Mouse (Mus musculus): ENCODE results near the gene Tbl1x. TPM values are rescaled to one million over a fixed set of nuclear protein-coding genes. Genes with fewer than 3 reads are reported as not detected.

Tbl1x gene
- total and polyA plus RNA-seq, 3 experiments = 22.0 to 65.2 (median 27.0) TPM

GRCm38 (mm10) chrX:77487922-77488799, 22.7 kb upstream of the Tbl1x start:
- H3K79me2 ChIP-seq (replicated peaks; ENCODE audit: control insufficient read depth, extremely low read depth, insufficient read depth, poor library complexity, severe bottlenecking) = no peaks in the 10 kb centered on the region

GRCm38 (mm10) chrX:77490127-77490526, 20.7 kb upstream of the Tbl1x start:
- TF ChIP-seq PAX5 (IDR thresholded peaks at IDR 0.05; ENCODE audit: low read length) (no peak), IRF4 (IDR thresholded peaks at IDR 0.05; ENCODE audit: low read depth, low read length) (no peak), USF1 (IDR thresholded peaks at IDR 0.05; ENCODE audit: low read depth, low read length) (no peak)
- Histone ChIP-seq H3K27ac (ENCODE audit: insufficient read depth, low read depth) (no peak overlapping the region), H3K4me2 (ENCODE audit: insufficient read depth, low read depth, poor library complexity, severe bottlenecking) (no peak overlapping the region), H3K9me3 (replicated peaks; ENCODE audit: low read length) (no peaks in the 10 kb centered on the region), H3K9ac (ENCODE audit: insufficient read depth, low read depth) (no peak overlapping the region), H3K79me2 (replicated peaks; ENCODE audit: control insufficient read depth, extremely low read depth, insufficient read depth, poor library complexity, severe bottlenecking) (no peaks in the 10 kb centered on the region), H3K36me3 (replicated peaks in 1 of 2; ENCODE audit: control insufficient read depth in 1 of 2, insufficient read depth in 1 of 2, low read length in 1 of 2) (no peaks in the 10 kb centered on the region), H3K4me1 (ENCODE audit: control insufficient read depth in 1 of 2, insufficient read depth in 2 of 2) (no peaks in the 10 kb centered on the region), H3K27me3 (replicated peaks) (no peaks in the 10 kb centered on the region), H3K4me3 (replicated peaks in 1 of 3; ENCODE audit: low read depth in 2 of 3, low read length in 2 of 3, poor library complexity in 1 of 3) (no peak overlapping the region)
- in situ Hi-C loops (cut with MboI; ENCODE audit: low pct_ligation_motif_present, low pct_unique_long_range_greater_than_20kb, low sequenced_read_pairs) = no loop called here
- dilution Hi-C loops (cut with MboI; ENCODE audit: extremely low pct_ligation_motif_present, extremely low pct_unique_long_range_greater_than_20kb, low sequenced_read_pairs) = no loop called here
- no peak for DNase-seq (ENCODE audit: extremely low read depth)

More at GRCm38 (mm10) chrX:77487922-77488799, 22.7 kb upstream of the Tbl1x start:
- Histone ChIP-seq H3K27me3 (replicated peaks) (no peaks in the 10 kb centered on the region), H3K4me2 (ENCODE audit: insufficient read depth, low read depth, poor library complexity, severe bottlenecking) (no peak overlapping the region), H3K36me3 (replicated peaks in 1 of 2; ENCODE audit: control insufficient read depth in 1 of 2, insufficient read depth in 1 of 2, low read length in 1 of 2) (no peaks in the 10 kb centered on the region), H3K9me3 (replicated peaks; ENCODE audit: low read length) (no peaks in the 10 kb centered on the region), H3K9ac (ENCODE audit: insufficient read depth, low read depth) (no peak overlapping the region), H3K27ac (ENCODE audit: insufficient read depth, low read depth) (no peak overlapping the region), H3K4me1 (ENCODE audit: control insufficient read depth in 1 of 2, insufficient read depth in 2 of 2) (no peaks in the 10 kb centered on the region), H3K4me3 (replicated peaks in 1 of 3; ENCODE audit: low read depth in 2 of 3, low read length in 2 of 3, poor library complexity in 1 of 3) (no peak overlapping the region)
- no peak for DNase-seq (ENCODE audit: extremely low read depth)
- TF ChIP-seq SIN3A (IDR thresholded peaks at IDR 0.05; ENCODE audit: low read length) = no peak
- no peak for TF ChIP-seq RAD21 (IDR thresholded peaks at IDR 0.05; ENCODE audit: low read depth, low read length)
- TF ChIP-seq POLR2A (IDR thresholded peaks at IDR 0.05; ENCODE audit: low read depth, low read length) = no peak
- no peak for TF ChIP-seq PAX5 (IDR thresholded peaks at IDR 0.05; ENCODE audit: low read length)
- TF ChIP-seq UBTF (IDR thresholded peaks at IDR 0.05; ENCODE audit: low read depth, low read length) = no peak
- TF ChIP-seq NELFE (IDR thresholded peaks at IDR 0.05; ENCODE audit: low read depth, low read length) = no peak
- no peak for TF ChIP-seq ELF1 (IDR thresholded peaks at IDR 0.05; ENCODE audit: low read depth, low read length)
- TF ChIP-seq ZKSCAN1 (IDR thresholded peaks at IDR 0.05; ENCODE audit: borderline replicate concordance, low read depth, low read length) = no peak
- no peak for TF ChIP-seq MYC (IDR thresholded peaks at IDR 0.05; ENCODE audit: low read depth, low read length)
- no peak for TF ChIP-seq MEF2A (IDR thresholded peaks at IDR 0.05; ENCODE audit: borderline replicate concordance, low read depth, low read length)
- TF ChIP-seq BHLHE40 (IDR thresholded peaks at IDR 0.05; ENCODE audit: low read depth, low read length) = no peak
- TF ChIP-seq USF2 (conservative IDR thresholded peaks at IDR 0.05; ENCODE audit: low read depth, low read length) = no peak
- no peak for TF ChIP-seq MAFK (IDR thresholded peaks at IDR 0.05; ENCODE audit: insufficient replicate concordance, low read length)
- no peak for TF ChIP-seq MAX (IDR thresholded peaks at IDR 0.05; ENCODE audit: low read length)
- no peak for TF ChIP-seq TBP (conservative IDR thresholded peaks at IDR 0.05; ENCODE audit: low read depth, low read length)
- dilution Hi-C loops (cut with MboI; ENCODE audit: extremely low pct_ligation_motif_present, extremely low pct_unique_long_range_greater_than_20kb, low sequenced_read_pairs) = no loop called here
- in situ Hi-C loops (cut with MboI; ENCODE audit: low pct_ligation_motif_present, low pct_unique_long_range_greater_than_20kb, low sequenced_read_pairs) = no loop called here
